Mouse (Mus musculus): ENCODE data around the gene Krtap22-2.
"Not testable (repeated sequence)": the region's sequence is repeated elsewhere in the genome, so short reads cannot be mapped to it uniquely, and the experiment has no call there.

DNA sequence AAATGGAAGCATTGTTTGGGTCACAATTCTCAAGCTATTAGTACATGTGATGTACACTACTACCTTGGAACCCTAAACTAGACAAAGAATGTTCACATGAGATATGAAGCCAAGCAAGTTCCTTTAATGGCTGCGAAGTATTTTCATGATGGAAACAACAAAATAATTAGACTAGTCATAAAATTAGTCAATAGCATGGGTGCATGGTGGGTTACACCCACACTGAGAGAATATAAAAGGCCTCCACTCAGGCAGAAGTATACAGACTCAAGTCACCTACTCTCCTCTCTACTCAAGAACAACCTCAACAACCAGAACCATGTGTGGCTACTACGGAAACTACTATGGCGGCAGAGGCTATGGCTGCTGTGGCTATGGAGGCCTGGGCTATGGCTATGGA lies 20.8 kb upstream of the Krtap22-2 start, which contains the start of gene Krtap6-1:
- not testable (repeated sequence) for TF ChIP-seq POLR2A (IDR thresholded peaks at IDR 0.05; ENCODE audit: borderline replicate concordance, low read depth, low read length); CTCF (IDR thresholded peaks at IDR 0.05; ENCODE audit: low read depth, low read length)

All from bone marrow macrophage, adult 2 months (primary cell).